8 mouse cellular contexts compared by ENCODE assay signal in the genomic region with DNA sequence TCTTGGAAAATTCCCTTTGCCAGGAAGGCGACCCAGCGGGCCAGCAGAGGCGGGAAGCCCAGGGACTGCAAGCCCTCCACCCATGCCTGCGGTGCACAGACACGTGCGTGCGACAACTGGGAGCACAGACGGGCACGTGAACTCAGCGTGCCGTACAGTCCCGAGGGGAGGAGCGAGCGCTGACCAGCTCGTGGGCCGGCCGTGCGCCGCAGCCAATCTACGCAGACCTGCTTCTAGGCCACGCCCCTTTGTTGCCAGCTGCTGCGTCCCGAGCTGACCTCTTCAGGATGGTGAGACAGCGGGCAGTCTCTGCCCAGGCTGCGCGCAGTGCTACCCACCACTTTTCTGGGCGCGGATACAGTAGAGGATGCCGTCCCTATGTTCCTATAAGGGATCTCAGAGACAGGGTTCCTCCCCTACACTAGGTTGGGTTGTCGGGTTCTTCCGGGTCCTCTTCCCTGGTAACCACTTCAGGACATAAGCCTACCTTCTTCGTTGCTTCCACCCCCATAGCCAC. TPM values are rescaled to one million over a fixed set of nuclear protein-coding genes. Genes with fewer than 3 reads are reported as not detected.
DNase-seq lines count a peak whose midpoint lies in the region; ATAC-seq lines count a peak whose summit lies in the region.

No protein-coding gene starts in this region.

- H3K4me2 ChIP-seq in embryonic facial prominence, embryonic 12.5 days (replicated peaks) = peak overlapping the region; percentile 82
- H3K4me2 ChIP-seq in midbrain, embryonic 11.5 days = peak overlapping the region; percentile 70

- no peaks in the 10 kb centered on the region for H3K9me3 ChIP-seq in embryonic facial prominence, embryonic 12.5 days
- no peaks in the 10 kb centered on the region for H3K9me3 ChIP-seq in midbrain, embryonic 11.5 days (ENCODE audit: control insufficient read depth, low read length)

- peak; percentile 98 for DNase-seq in adrenal gland, postnatal 36 days
- peak; percentile 100 for DNase-seq in heart, adult 11 months
- peak; percentile 99 for DNase-seq in kidney, adult 11 months
- DNase-seq in left cerebral cortex, postnatal 4 days = peak; percentile 92
- DNase-seq in midbrain, embryonic 11.5 days (ENCODE audit: low spot score, missing footprints) = peak; percentile 97
- DNase-seq in right cerebral cortex, postnatal 4 days = peak; percentile 80
- DNase-seq in yolk sac, embryonic 10.5 days (ENCODE audit: low spot score) = peak; percentile 91

- ATAC-seq in embryonic facial prominence, embryonic 12.5 days (ENCODE audit: insufficient number of reproducible peaks, insufficient read depth, low FRiP score, low TSS enrichment) = peak; percentile 96
- ATAC-seq in midbrain, embryonic 11.5 days (ENCODE audit: low FRiP score) = peak; percentile 100

- H3K4me1 ChIP-seq in embryonic facial prominence, embryonic 12.5 days = no peaks in the 10 kb centered on the region; the same call in 1 of the 2 replicates
- H3K4me1 ChIP-seq in midbrain, embryonic 11.5 days (ENCODE audit: control insufficient read depth, insufficient read depth, low read length) = peaks cover 5% of the 10 kb centered on the region; the same call in 1 of the 2 replicates

- intact Hi-C loops in left cerebral cortex, postnatal 4 days (cut with DNase I) = loop anchor here (2.0 kb wide), 1 partner anchor 33 kb away; no protein-coding TSS in a partner anchor

- peak overlapping the region; percentile 53 for H3K9ac ChIP-seq in embryonic facial prominence, embryonic 12.5 days
- peak overlapping the region; percentile 58 for H3K9ac ChIP-seq in midbrain, embryonic 11.5 days (ENCODE audit: low read length)

- no peaks in the 10 kb centered on the region for H3K36me3 ChIP-seq in embryonic facial prominence, embryonic 12.5 days
- H3K36me3 ChIP-seq in midbrain, embryonic 11.5 days (ENCODE audit: control insufficient read depth, insufficient read depth, low read length) = no peaks in the 10 kb centered on the region

- peak overlapping the region; percentile 49 for H3K4me3 ChIP-seq in embryonic facial prominence, embryonic 12.5 days
- H3K4me3 ChIP-seq in midbrain, embryonic 11.5 days (ENCODE audit: low read depth, low read length) = peak overlapping the region; percentile 41

- no peak overlapping the region for H3K27ac ChIP-seq in embryonic facial prominence, embryonic 12.5 days
- H3K27ac ChIP-seq in midbrain, embryonic 11.5 days (ENCODE audit: low read depth, low read length) = no peak overlapping the region

- no peaks in the 10 kb centered on the region for H3K27me3 ChIP-seq in embryonic facial prominence, embryonic 12.5 days
- peaks cover 3% of the 10 kb centered on the region; the same call in 1 of the 2 replicates for H3K27me3 ChIP-seq in midbrain, embryonic 11.5 days (ENCODE audit: control insufficient read depth, insufficient read depth, low read length)

- under 1% methylated on average over 31 of the region's 32 CpGs for WGBS in embryonic facial prominence, embryonic 12.5 days
- WGBS in midbrain, embryonic 11.5 days = under 1% methylated on average over 32 of the region's 32 CpGs

RNA-seq across cellular contexts. Expression of a gene that starts 18.4 kb away (rescaled TPM):
- total RNA-seq in adrenal gland, postnatal 36 days (2021) = 100 to 1,000 TPM in 1 of 2 experiments, 10 to 100 TPM in 1; 94.5 to 108 TPM
- 14.2 and 16.2 TPM in 2 replicates for polyA plus RNA-seq in embryonic facial prominence, embryonic 12.5 days (2016; fragmentation: Nextera tagmentation; extraction: Ambion mirVana)
- total RNA-seq in left cerebral cortex, postnatal 4 days (2021) = 10 to 100 TPM; 55.3 to 57.4 TPM
- polyA plus RNA-seq in midbrain, embryonic 11.5 days (2014; fragmentation: Nextera tagmentation; extraction: Ambion mirVana) = 13.8 TPM in 2 replicates
